ENCODE assay signal across 23 mouse cellular contexts in genomic region chr12:101759440-101760045, GRCm38 (mm10). TPM values are rescaled to one million over a fixed set of nuclear protein-coding genes. Genes with fewer than 3 reads are reported as not detected.
DNase-seq lines count a peak whose midpoint lies in the region; ATAC-seq and TF ChIP-seq lines count a peak whose summit lies in the region.
"Had no signal": no experiment of that assay in that cellular context is flagged by ENCODE, and none has a peak within 500 bp of the region (broad histone marks: within the 10 kb centered on the region; RNA-seq: fewer than 3 reads in every experiment).

No protein-coding gene starts in this region.

- ATAC-seq in kidney, embryonic 14.5 days (ENCODE audit: low FRiP score, low TSS enrichment) = no peak
- peak; percentile 82 for ATAC-seq in intestine, embryonic 16.5 days
- ATAC-seq in lung, embryonic 16.5 days (ENCODE audit: low read depth) = peak; percentile 49
- no peak for ATAC-seq in hindbrain, embryonic 13.5 days (ENCODE audit: low FRiP score)
- ATAC-seq: forebrain, embryonic 13.5 days; midbrain, embryonic 15.5 days had no signal

- no peaks in the 10 kb centered on the region; the same call in 1 of the 2 replicates for H3K36me3 ChIP-seq in kidney, embryonic 14.5 days (ENCODE audit: control insufficient read depth, insufficient read depth, low read length)
- H3K36me3 ChIP-seq in intestine, embryonic 16.5 days (ENCODE audit: control insufficient read depth, insufficient read depth, low read length) = no peaks in the 10 kb centered on the region
- H3K36me3 ChIP-seq in lung, embryonic 16.5 days (ENCODE audit: control insufficient read depth, insufficient read depth, low read length) = no peaks in the 10 kb centered on the region
- no peaks in the 10 kb centered on the region for H3K36me3 ChIP-seq in small intestine, adult 2 months (ENCODE audit: control insufficient read depth, insufficient read depth, low read length)
- H3K36me3 ChIP-seq in hindbrain, embryonic 13.5 days = no peaks in the 10 kb centered on the region
- H3K36me3 ChIP-seq: embryonic facial prominence, embryonic 12.5 days; heart, embryonic 15.5 days; midbrain, embryonic 15.5 days had no signal

- TF ChIP-seq CTCF in small intestine, adult 2 months (IDR thresholded peaks at IDR 0.05; ENCODE audit: extremely low read depth, insufficient read length, insufficient replicate concordance, low read depth, low read length) = no peak
- TF ChIP-seq CTCF in layer of hippocampus, adult 2 months (conservative IDR thresholded peaks at IDR 0.05) = no peak

- no peaks in the 10 kb centered on the region for H3K27me3 ChIP-seq in kidney, embryonic 14.5 days (ENCODE audit: control insufficient read depth, insufficient read depth, low read length)
- H3K27me3 ChIP-seq in intestine, embryonic 16.5 days (replicated peaks; ENCODE audit: control insufficient read depth, insufficient read depth, low read length) = no peaks in the 10 kb centered on the region
- H3K27me3 ChIP-seq in lung, embryonic 16.5 days (ENCODE audit: control insufficient read depth, insufficient read depth, low read depth, low read length) = no peaks in the 10 kb centered on the region
- H3K27me3 ChIP-seq in small intestine, adult 2 months (ENCODE audit: control insufficient read depth, insufficient read depth, low read length) = no peaks in the 10 kb centered on the region
- H3K27me3 ChIP-seq in hindbrain, embryonic 13.5 days = no peaks in the 10 kb centered on the region
- H3K27me3 ChIP-seq: embryonic facial prominence, embryonic 12.5 days; forebrain, embryonic 13.5 days; heart, embryonic 15.5 days; megakaryocyte, embryonic 14.5 days; midbrain, embryonic 15.5 days had no signal

- no peak overlapping the region for H3K27ac ChIP-seq in kidney, embryonic 14.5 days (ENCODE audit: low read depth, low read length)
- H3K27ac ChIP-seq in intestine, embryonic 16.5 days (ENCODE audit: low read length) = peak overlapping the region; percentile 78
- H3K27ac ChIP-seq in lung, embryonic 16.5 days (ENCODE audit: low read length) = no peak overlapping the region
- H3K27ac ChIP-seq in small intestine, adult 2 months (ENCODE audit: insufficient read depth, low read depth, low read length) = peak overlapping the region; percentile 87
- H3K27ac ChIP-seq in hindbrain, embryonic 13.5 days = no peak overlapping the region
- no peak overlapping the region for H3K27ac ChIP-seq in layer of hippocampus, adult 2 months
- H3K27ac ChIP-seq: embryonic facial prominence, embryonic 12.5 days; forebrain, embryonic 13.5 days; heart, embryonic 15.5 days; midbrain, embryonic 15.5 days had no signal

- no peaks in the 10 kb centered on the region for H3K9me3 ChIP-seq in kidney, embryonic 14.5 days (ENCODE audit: control insufficient read depth, low read length)
- H3K9me3 ChIP-seq in intestine, embryonic 16.5 days (ENCODE audit: control insufficient read depth, low read length) = no peaks in the 10 kb centered on the region
- H3K9me3 ChIP-seq in lung, embryonic 16.5 days (ENCODE audit: control insufficient read depth, low read length) = no peaks in the 10 kb centered on the region
- H3K9me3 ChIP-seq in hindbrain, embryonic 13.5 days = no peaks in the 10 kb centered on the region
- H3K9me3 ChIP-seq: embryonic facial prominence, embryonic 12.5 days; forebrain, embryonic 13.5 days; heart, embryonic 15.5 days; megakaryocyte, embryonic 14.5 days; midbrain, embryonic 15.5 days had no signal

- no peak overlapping the region for H3K9ac ChIP-seq in kidney, embryonic 14.5 days (ENCODE audit: low read depth, low read length)
- H3K9ac ChIP-seq in intestine, embryonic 16.5 days (ENCODE audit: low read depth, low read length) = no peak overlapping the region
- no peak overlapping the region for H3K9ac ChIP-seq in lung, embryonic 16.5 days (ENCODE audit: low read length)
- no peak overlapping the region for H3K9ac ChIP-seq in hindbrain, embryonic 13.5 days
- H3K9ac ChIP-seq: embryonic facial prominence, embryonic 12.5 days; forebrain, embryonic 13.5 days; heart, embryonic 15.5 days; midbrain, embryonic 15.5 days had no signal

- DNase-seq in kidney, postnatal 10 days = peak; percentile 66
- DNase-seq in layer of hippocampus, adult 2 months (ENCODE audit: low spot score in 2 of 2) = no peak
- DNase-seq in left cerebral cortex, postnatal 36 days (ENCODE audit: low spot score in 2 of 2) = no peak
- DNase-seq: B cell, adult 2 months; cerebellum, adult 9-10 months; gastrocnemius, postnatal 14 days; left cerebral cortex, postnatal 4 days; liver; right cerebral cortex, postnatal 14 days; thymus, postnatal 25 days had no signal

- no peak for TF ChIP-seq POLR2A in small intestine, adult 2 months (IDR thresholded peaks at IDR 0.05; ENCODE audit: low read depth, low read length)

- intact Hi-C loops in left cerebral cortex, postnatal 36 days (cut with DNase I) = no loop called here

- WGBS in kidney, embryonic 14.5 days = 58% methylated on average over 6 of the region's 6 CpGs
- WGBS in intestine, embryonic 16.5 days = 59% methylated on average over 6 of the region's 6 CpGs
- 53% methylated on average over 6 of the region's 6 CpGs for WGBS in lung, embryonic 16.5 days
- 34% methylated on average over 6 of the region's 6 CpGs for WGBS in small intestine, adult 2 months
- WGBS in hindbrain, embryonic 13.5 days = 71% methylated on average over 6 of the region's 6 CpGs

- H3K4me2 ChIP-seq in kidney, embryonic 14.5 days (replicated peaks; ENCODE audit: low read depth, low read length) = no peak overlapping the region
- H3K4me2 ChIP-seq in intestine, embryonic 16.5 days (ENCODE audit: low read depth, low read length) = no peak overlapping the region
- no peak overlapping the region for H3K4me2 ChIP-seq in lung, embryonic 16.5 days (ENCODE audit: low read depth, low read length)
- H3K4me2 ChIP-seq in hindbrain, embryonic 13.5 days = no peak overlapping the region
- H3K4me2 ChIP-seq: embryonic facial prominence, embryonic 12.5 days; forebrain, embryonic 13.5 days; heart, embryonic 15.5 days; midbrain, embryonic 15.5 days had no signal

- no peak overlapping the region for H3K4me3 ChIP-seq in kidney, embryonic 14.5 days (ENCODE audit: low read length)
- H3K4me3 ChIP-seq in intestine, embryonic 16.5 days (ENCODE audit: low read length) = no peak overlapping the region
- H3K4me3 ChIP-seq in lung, embryonic 16.5 days (ENCODE audit: low read length) = no peak overlapping the region
- no peak overlapping the region for H3K4me3 ChIP-seq in small intestine, adult 2 months (ENCODE audit: low read depth, low read length)
- no peak overlapping the region for H3K4me3 ChIP-seq in hindbrain, embryonic 13.5 days
- no peak overlapping the region for H3K4me3 ChIP-seq in layer of hippocampus, adult 2 months
- H3K4me3 ChIP-seq: embryonic facial prominence, embryonic 12.5 days; erythroblast, embryonic 14.5 days; forebrain, embryonic 13.5 days; heart, embryonic 15.5 days; megakaryocyte, embryonic 14.5 days; midbrain, embryonic 15.5 days; myocyte had no signal

- H3K4me1 ChIP-seq in kidney, embryonic 14.5 days (ENCODE audit: control insufficient read depth, insufficient read depth, low read length) = no peaks in the 10 kb centered on the region
- H3K4me1 ChIP-seq in intestine, embryonic 16.5 days (ENCODE audit: control insufficient read depth, insufficient read depth, low read length) = no peaks in the 10 kb centered on the region; the same call in 1 of the 2 replicates
- peaks cover 4% of the 10 kb centered on the region; the same call in 1 of the 2 replicates for H3K4me1 ChIP-seq in lung, embryonic 16.5 days (replicated peaks; ENCODE audit: control insufficient read depth, insufficient read depth, low read length)
- H3K4me1 ChIP-seq in small intestine, adult 2 months (ENCODE audit: control insufficient read depth, insufficient read depth, insufficient read length, low read length) = peaks cover 14% of the 10 kb centered on the region; the same call in 1 of the 2 replicates
- no peaks in the 10 kb centered on the region for H3K4me1 ChIP-seq in hindbrain, embryonic 13.5 days (replicated peaks)
- H3K4me1 ChIP-seq: forebrain, embryonic 13.5 days; heart, embryonic 15.5 days; megakaryocyte, embryonic 14.5 days; midbrain, embryonic 15.5 days had no signal

RNA-seq across cellular contexts. Expression of gene Tc2n, which starts 41.2 kb away (rescaled TPM):
- 0.43 and 0.62 TPM in 2 replicates for polyA plus RNA-seq in kidney, embryonic 14.5 days (2014; fragmentation: Nextera tagmentation; extraction: Ambion mirVana)
- polyA plus RNA-seq in intestine, embryonic 16.5 days (2015; fragmentation: Nextera tagmentation; extraction: Ambion mirVana) = 3.6 and 4.3 TPM in 2 replicates
- polyA plus RNA-seq in lung, embryonic 16.5 days (2015; fragmentation: Nextera tagmentation; extraction: Ambion mirVana) = 9.7 and 11.2 TPM in 2 replicates
- polyA plus RNA-seq in small intestine, adult 2 months (2012; rRNA removed) = 0.03 and 0.20 TPM in 2 replicates
- 0.40 and 0.54 TPM in 2 replicates for polyA plus RNA-seq in hindbrain, embryonic 13.5 days (2015; fragmentation: Nextera tagmentation; extraction: Ambion mirVana)
- total RNA-seq in layer of hippocampus, adult 2 months (2021) = under 1 TPM; 0.26 to 0.42 TPM
- under 1 TPM; 0.20 to 0.30 TPM for total RNA-seq in left cerebral cortex, postnatal 36 days (2021)
- polyA plus RNA-seq: erythroblast, embryonic 14.5 days; myocyte had no signal

RNA-seq across cellular contexts. Expression of gene Fbln5, which starts 59.3 kb away (rescaled TPM):
- polyA plus RNA-seq in kidney, embryonic 14.5 days (2014; fragmentation: Nextera tagmentation; extraction: Ambion mirVana) = 36.2 and 51.3 TPM in 2 replicates
- polyA plus RNA-seq in intestine, embryonic 16.5 days (2015; fragmentation: Nextera tagmentation; extraction: Ambion mirVana) = 59.6 and 64.9 TPM in 2 replicates
- polyA plus RNA-seq in lung, embryonic 16.5 days (2015; fragmentation: Nextera tagmentation; extraction: Ambion mirVana) = 180 and 194 TPM in 2 replicates
- 15.3 and 17.0 TPM in 2 replicates for polyA plus RNA-seq in small intestine, adult 2 months (2012; rRNA removed)
- 5.6 and 7.6 TPM in 2 replicates for polyA plus RNA-seq in hindbrain, embryonic 13.5 days (2015; fragmentation: Nextera tagmentation; extraction: Ambion mirVana)
- 1 to 10 TPM; 3.6 to 4.9 TPM for total RNA-seq in layer of hippocampus, adult 2 months (2021)
- total RNA-seq in left cerebral cortex, postnatal 36 days (2021) = 1 to 10 TPM; 5.2 to 7.7 TPM
- total RNA-seq: hematopoietic stem cell, adult 5-6 weeks had no signal
- polyA plus RNA-seq: erythroblast, embryonic 14.5 days had no signal

Comparison
In these comparisons a context has a peak if more than half of its experiments do, and no peak if none do; other contexts are left out.
1. ATAC-seq: peak in intestine, embryonic 16.5 days (single experiment) and lung, embryonic 16.5 days (single experiment); none in kidney, embryonic 14.5 days (single experiment) and hindbrain, embryonic 13.5 days (single experiment).
2. H3K27ac ChIP-seq: peak in intestine, embryonic 16.5 days (single experiment) and small intestine, adult 2 months (single experiment); none in kidney, embryonic 14.5 days (single experiment), lung, embryonic 16.5 days (single experiment), hindbrain, embryonic 13.5 days (single experiment) and layer of hippocampus, adult 2 months (single experiment).